30 mouse cellular contexts compared by ENCODE assay signal in genomic region chr3:129195816-129196549, GRCm38 (mm10). TPM values are rescaled to one million over a fixed set of nuclear protein-coding genes. Genes with fewer than 3 reads are reported as not detected.
DNase-seq lines count a peak whose midpoint lies in the region; ATAC-seq and TF ChIP-seq lines count a peak whose summit lies in the region.
"Had no signal": no experiment of that assay in that cellular context is flagged by ENCODE, and none has a peak within 500 bp of the region (broad histone marks: within the 10 kb centered on the region; RNA-seq: fewer than 3 reads in every experiment).

No protein-coding gene starts in this region.

- 1% methylated on average over 12 of the region's 12 CpGs for WGBS in forebrain, embryonic 14.5 days
- 3% methylated on average over 12 of the region's 12 CpGs for WGBS in forebrain, embryonic 12.5 days
- 17% methylated on average over 12 of the region's 12 CpGs for WGBS in intestine, embryonic 15.5 days
- WGBS in intestine, postnatal 0 days: 21% methylated on average over 12 of the region's 12 CpGs

- ATAC-seq in forebrain, embryonic 14.5 days: no peak
- ATAC-seq in forebrain, embryonic 12.5 days (ENCODE audit: low FRiP score): no peak
- no peak for ATAC-seq in intestine, embryonic 15.5 days
- ATAC-seq in intestine, postnatal 0 days: no peak
- ATAC-seq: activated CD4-positive, CD25-positive, alpha-beta regulatory T cell, adult 4 months; CD4-positive, CD25-positive, alpha-beta regulatory T cell, adult 4 months had no signal

- TF ChIP-seq CTCF in intestine, postnatal 0 days (IDR thresholded peaks at IDR 0.05; ENCODE audit: low read depth): no peak

- H3K36me3 ChIP-seq in forebrain, embryonic 14.5 days (ENCODE audit: control insufficient read depth, insufficient read depth, low read length): no peaks in the 10 kb centered on the region
- no peaks in the 10 kb centered on the region for H3K36me3 ChIP-seq in forebrain, embryonic 12.5 days (replicated peaks)
- no peaks in the 10 kb centered on the region for H3K36me3 ChIP-seq in intestine, embryonic 15.5 days
- H3K36me3 ChIP-seq in intestine, postnatal 0 days (ENCODE audit: control insufficient read depth, insufficient read depth): no peaks in the 10 kb centered on the region
- H3K36me3 ChIP-seq: embryonic facial prominence, embryonic 13.5 days; heart, embryonic 12.5 days; limb, embryonic 12.5 days; liver, embryonic 15.5 days; neural tube, embryonic 12.5 days had no signal

- no peak overlapping the region for H3K9ac ChIP-seq in forebrain, embryonic 14.5 days (ENCODE audit: low read length)
- no peak overlapping the region for H3K9ac ChIP-seq in forebrain, embryonic 12.5 days
- H3K9ac ChIP-seq in intestine, embryonic 15.5 days: no peak overlapping the region
- H3K9ac ChIP-seq in intestine, postnatal 0 days (ENCODE audit: low read depth, low read length): no peak overlapping the region
- H3K9ac ChIP-seq: heart, embryonic 12.5 days; limb, embryonic 12.5 days; liver, embryonic 15.5 days; lung, embryonic 14.5 days; neural tube, embryonic 12.5 days had no signal

- no peaks in the 10 kb centered on the region for H3K9me3 ChIP-seq in forebrain, embryonic 14.5 days (replicated peaks; ENCODE audit: control insufficient read depth, low read length)
- no peaks in the 10 kb centered on the region for H3K9me3 ChIP-seq in forebrain, embryonic 12.5 days
- no peaks in the 10 kb centered on the region for H3K9me3 ChIP-seq in intestine, embryonic 15.5 days
- H3K9me3 ChIP-seq in intestine, postnatal 0 days (ENCODE audit: control insufficient read depth): no peaks in the 10 kb centered on the region
- H3K9me3 ChIP-seq: embryonic facial prominence, embryonic 13.5 days; heart, embryonic 12.5 days; limb, embryonic 12.5 days; liver, embryonic 15.5 days; neural tube, embryonic 12.5 days had no signal

- no peak overlapping the region for H3K4me3 ChIP-seq in forebrain, embryonic 14.5 days (ENCODE audit: low read depth, low read length)
- H3K4me3 ChIP-seq in forebrain, embryonic 12.5 days (replicated peaks): no peak overlapping the region
- H3K4me3 ChIP-seq in intestine, embryonic 15.5 days (replicated peaks): no peak overlapping the region
- no peak overlapping the region for H3K4me3 ChIP-seq in intestine, postnatal 0 days (ENCODE audit: low read depth, low read length)
- H3K4me3 ChIP-seq: erythroblast, embryonic 14.5 days; heart, embryonic 12.5 days; limb, embryonic 12.5 days; liver, embryonic 15.5 days; myocyte; neural tube, embryonic 12.5 days had no signal

- H3K4me2 ChIP-seq in forebrain, embryonic 14.5 days (ENCODE audit: low read length): no peak overlapping the region
- H3K4me2 ChIP-seq in forebrain, embryonic 12.5 days: no peak overlapping the region
- 0 out of 2 replicates have a peak overlapping the region, but pooled peaks have one; percentile 3 for H3K4me2 ChIP-seq in intestine, embryonic 15.5 days (replicated peaks)
- H3K4me2 ChIP-seq in intestine, postnatal 0 days (replicated peaks; ENCODE audit: low read depth): no peak overlapping the region
- H3K4me2 ChIP-seq: limb, embryonic 12.5 days; liver, embryonic 15.5 days; lung, embryonic 14.5 days; neural tube, embryonic 12.5 days had no signal

- DNase-seq in forebrain, embryonic 14.5 days (ENCODE audit: low spot score): peak; percentile 14
- peak; percentile 3 for DNase-seq in ES-CJ7 (ENCODE audit: low read depth, low spot score)
- peak; percentile 18 for DNase-seq in embryo, embryonic 11 days
- no peak for DNase-seq in MN1 (ENCODE audit: low spot score)
- no peak for DNase-seq in kidney, postnatal 4 days
- DNase-seq: adrenal gland, adult 2 months; adrenal gland, postnatal 36 days; cerebellum, adult 9-10 months; gastrocnemius, postnatal 36 days; heart, adult 18-20 months; kidney, adult 11 months; kidney, postnatal 14 days; lung, embryonic 14.5 days; lung, postnatal 14 days; thymus, adult 2 months; thymus, postnatal 4 days had no signal

- peaks cover 69% of the 10 kb centered on the region for H3K27me3 ChIP-seq in forebrain, embryonic 14.5 days (replicated peaks; ENCODE audit: control insufficient read depth, insufficient read depth, low read length)
- peaks cover 89% of the 10 kb centered on the region for H3K27me3 ChIP-seq in forebrain, embryonic 12.5 days
- peaks cover 40% of the 10 kb centered on the region for H3K27me3 ChIP-seq in intestine, embryonic 15.5 days (replicated peaks)
- H3K27me3 ChIP-seq in intestine, postnatal 0 days (replicated peaks; ENCODE audit: control insufficient read depth, insufficient read depth, low read length): peaks cover 67% of the 10 kb centered on the region

- H3K27ac ChIP-seq in forebrain, embryonic 14.5 days (ENCODE audit: low read depth, low read length): no peak overlapping the region
- H3K27ac ChIP-seq in forebrain, embryonic 12.5 days: no peak overlapping the region
- H3K27ac ChIP-seq in intestine, embryonic 15.5 days: no peak overlapping the region
- H3K27ac ChIP-seq in intestine, postnatal 0 days (ENCODE audit: low read depth, low read length): no peak overlapping the region
- H3K27ac ChIP-seq: embryonic facial prominence, embryonic 13.5 days; limb, embryonic 12.5 days; liver, embryonic 15.5 days; neural tube, embryonic 12.5 days had no signal

- H3K4me1 ChIP-seq in forebrain, embryonic 14.5 days (ENCODE audit: control insufficient read depth, insufficient read depth, low read length): peaks cover 5% of the 10 kb centered on the region
- peaks cover 21% of the 10 kb centered on the region for H3K4me1 ChIP-seq in forebrain, embryonic 12.5 days
- H3K4me1 ChIP-seq in intestine, embryonic 15.5 days (replicated peaks): peaks cover 11% of the 10 kb centered on the region; the same call in 1 of the 2 replicates
- H3K4me1 ChIP-seq in intestine, postnatal 0 days (replicated peaks; ENCODE audit: control insufficient read depth, insufficient read depth, low read length): no peaks in the 10 kb centered on the region
- H3K4me1 ChIP-seq: liver, embryonic 15.5 days had no signal

RNA-seq across cellular contexts. Expression of gene Pitx2, which starts 3.7 kb away (rescaled TPM):
- polyA plus RNA-seq in forebrain, embryonic 14.5 days (2014; fragmentation: Nextera tagmentation; extraction: Ambion mirVana): 9.3 and 13.7 TPM in 2 replicates
- polyA plus RNA-seq in forebrain, embryonic 12.5 days (2016; fragmentation: Nextera tagmentation; extraction: Ambion mirVana): 15.9 and 28.3 TPM in 2 replicates
- polyA plus RNA-seq in intestine, embryonic 15.5 days (2015; fragmentation: Nextera tagmentation; extraction: Ambion mirVana): 39.4 and 45.2 TPM in 2 replicates
- polyA plus RNA-seq in intestine, postnatal 0 days (2015; fragmentation: Nextera tagmentation; extraction: Ambion mirVana): 12.3 and 18.3 TPM in 2 replicates
- polyA plus RNA-seq: activated CD4-positive, CD25-positive, alpha-beta regulatory T cell, adult 4 months; erythroblast, embryonic 14.5 days; frontal cortex, adult 2 months; liver, adult 2 months had no signal

Comparison
In these comparisons a context has a peak if more than half of its experiments do, and no peak if none do; other contexts are left out.
1. DNase-seq: peak in forebrain, embryonic 14.5 days (single experiment), ES-CJ7 (single experiment) and embryo, embryonic 11 days (single experiment); none in MN1 (single experiment) and kidney, postnatal 4 days (0 of 2).